Mouse (Mus musculus): Measurements from ENCODE around the gene Gm16368.
"Not testable (repeated sequence)": the region's sequence is repeated elsewhere in the genome, so short reads cannot be mapped to it uniquely, and the experiment has no call there.

GRCm38 (mm10) chr12:88039703-88040102 is 43.8 kb upstream of the Gm16368 start:
- not testable (repeated sequence) for TF ChIP-seq CTCF (conservative IDR thresholded peaks at IDR 0.05; ENCODE audit: insufficient read depth, insufficient read length, low read depth, low read length); POLR2A (IDR thresholded peaks at IDR 0.05; ENCODE audit: low read depth, low read length)

Data from kidney, adult 2 months (tissue).